Mouse (Mus musculus) embryo, embryonic 11 days (tissue): ENCODE measurements around the gene Egfem1.

ENCODE experiments used
- DNase-seq: peaks from one replicate; pipeline ENCODE4 v3.0.0-alpha.2; 2015

Gene Egfem1

GRCm38 (mm10) chr3:29609174-29609573 is 527.4 kb downstream of the Egfem1 start:
- no peak for DNase-seq

GRCm38 (mm10) chr3:29619586-29619985 is 537.8 kb downstream of the Egfem1 start:
- DNase-seq, result no peak

GRCm38 (mm10) chr3:29639819-29640218 is 558.0 kb downstream of the Egfem1 start:
- no peak for DNase-seq

GRCm38 (mm10) chr3:29666796-29667195 is 585.0 kb downstream of the Egfem1 start:
- no peak for DNase-seq

GRCm38 (mm10) chr3:29689367-29690285 is 607.8 kb downstream of the Egfem1 start:
- peak; percentile 20 for DNase-seq

- peak; percentile 23 for DNase-seq
Observed at GRCm38 (mm10) chr3:29701126-29701525, 619.3 kb downstream of the Egfem1 start.

GRCm38 (mm10) chr3:29706816-29707215 is 625.0 kb downstream of the Egfem1 start:
- DNase-seq, result no peak

GRCm38 (mm10) chr3:29707467-29707866 is 625.6 kb downstream of the Egfem1 start:
- no peak for DNase-seq

GRCm38 (mm10) chr3:29726376-29726967 is 644.6 kb downstream of the Egfem1 start:
- DNase-seq, result peak; percentile 74

GRCm38 (mm10) chr3:29730062-29730760 is 648.4 kb downstream of the Egfem1 start:
- peak; percentile 76 for DNase-seq

- DNase-seq, result no peak
Observed at GRCm38 (mm10) chr3:29731509-29731908, 649.7 kb downstream of the Egfem1 start.

GRCm38 (mm10) chr3:29732626-29733025 is 650.8 kb downstream of the Egfem1 start:
- DNase-seq, result no peak

- peak; percentile 24 for DNase-seq
Observed at GRCm38 (mm10) chr3:29734251-29734650, 652.4 kb downstream of the Egfem1 start.

GRCm38 (mm10) chr3:29739292-29739691 is 657.5 kb downstream of the Egfem1 start:
- DNase-seq, result peak; percentile 67
